Mouse (Mus musculus) layer of hippocampus, adult 6 months (tissue): Measurements from ENCODE around the gene Ccdc173. TPM values are rescaled to one million over a fixed set of nuclear protein-coding genes. Genes with fewer than 3 reads are reported as not detected.

Experiments
- long read RNA-seq, 2 experiments: library from polyadenylated mRNA; unstranded; transcript quantifications; one replicate each; pipeline ENCODE4 v2.0.0; 2019 to 2020
- polyA plus RNA-seq: library from polyadenylated mRNA; unstranded; fragments of <200 nt; fragmentation: Nextera tagmentation; gene quantifications from 2 replicates; pipeline ENCODE4 v1.2.3, GENCODE M21; 2021

The Ccdc173 gene
- 1.8 TPM in 2 replicates for polyA plus RNA-seq
- long read RNA-seq, experiment 1, partial matches to known transcripts, result 1 of 1 reads
- long read RNA-seq, experiment 1, other reads (novel, unspliced or antisense), result 0 of 1 reads
- long read RNA-seq, experiment 2, result 0 reads

DNA sequence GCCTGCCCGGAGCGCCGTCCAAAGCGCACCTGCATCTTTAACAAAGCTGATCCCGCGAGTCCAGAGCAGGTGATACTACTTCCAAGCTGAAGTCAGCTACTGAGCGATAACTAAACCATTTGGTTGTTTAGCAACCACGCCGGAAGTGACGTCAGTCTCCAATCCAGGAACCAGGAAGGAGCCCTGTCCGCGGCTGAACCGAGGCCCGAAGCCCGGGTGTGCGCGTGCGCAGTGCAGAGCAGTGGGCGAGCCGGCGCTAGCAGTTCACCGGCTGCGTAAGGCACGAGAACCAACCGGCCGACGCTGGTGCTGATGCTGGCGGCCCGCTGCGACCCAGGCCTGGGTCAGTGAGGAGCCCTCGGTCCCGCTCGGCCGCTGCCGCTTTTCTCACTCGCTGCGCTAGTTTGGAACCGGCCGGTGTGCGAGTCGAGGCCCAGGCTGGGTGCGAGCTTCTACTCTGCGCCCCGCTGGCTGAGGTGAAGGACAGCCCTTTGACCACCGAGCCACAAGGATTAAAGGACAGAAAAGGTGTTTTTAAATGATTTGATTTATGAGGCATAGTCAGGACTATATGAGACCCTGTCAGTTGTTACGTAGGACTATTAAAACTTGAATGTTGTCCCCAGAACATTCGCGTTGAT, at the start of gene Ccdc173, which contains the start of gene Phospho2:
TSS of gene Ccdc173 (minus strand) at position 147 of the 641 bp plus-strand sequence.
TSS of gene Phospho2 (plus strand) at position 195 of the 641 bp plus-strand sequence.

DNA sequence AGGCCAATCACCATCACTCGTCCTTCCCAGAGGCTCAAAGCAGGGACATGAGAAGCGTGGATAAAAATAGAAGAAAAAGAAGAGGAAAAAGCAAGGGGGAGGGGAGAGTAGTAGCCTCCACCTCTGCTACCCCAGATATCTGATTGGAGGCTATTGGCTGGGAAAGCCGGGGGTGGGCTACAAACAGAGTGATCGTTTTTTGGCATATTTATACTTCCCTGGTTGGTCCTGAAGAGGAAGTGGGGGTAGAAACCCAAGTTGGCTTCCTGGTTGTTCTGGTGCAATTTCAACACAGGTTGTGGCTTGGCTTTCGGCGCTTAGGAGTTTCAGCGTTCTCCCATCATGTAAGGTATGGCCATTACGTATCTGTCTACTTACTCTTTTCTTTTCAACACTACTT, 32.3 kb upstream of the Ccdc173 start, which contains the start of gene Klhl23:
TSS of gene Klhl23 (plus strand) at position 234 of the 400 bp plus-strand sequence.

DNA sequence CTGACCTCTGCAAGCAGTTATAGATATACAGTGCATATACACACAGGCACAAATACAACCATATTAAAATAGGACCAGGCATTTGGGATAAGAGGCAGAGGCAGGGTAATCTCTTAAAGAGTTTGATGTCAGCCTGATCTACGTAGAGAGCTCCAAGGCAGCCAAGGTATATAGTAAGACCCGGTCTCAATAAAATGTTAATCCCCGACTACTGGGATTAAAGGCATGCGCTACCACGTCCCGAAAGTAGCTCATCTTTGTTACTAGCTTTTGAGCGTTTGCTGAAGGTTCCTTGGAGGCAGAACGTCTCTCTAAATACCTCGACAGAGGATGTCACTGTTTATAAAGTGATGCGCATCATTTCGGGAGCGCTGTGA, 67.1 kb downstream of the Ccdc173 start, which contains the start of gene Ppig:
TSS of gene Ppig (plus strand) at position 273 of the 377 bp plus-strand sequence.

DNA sequence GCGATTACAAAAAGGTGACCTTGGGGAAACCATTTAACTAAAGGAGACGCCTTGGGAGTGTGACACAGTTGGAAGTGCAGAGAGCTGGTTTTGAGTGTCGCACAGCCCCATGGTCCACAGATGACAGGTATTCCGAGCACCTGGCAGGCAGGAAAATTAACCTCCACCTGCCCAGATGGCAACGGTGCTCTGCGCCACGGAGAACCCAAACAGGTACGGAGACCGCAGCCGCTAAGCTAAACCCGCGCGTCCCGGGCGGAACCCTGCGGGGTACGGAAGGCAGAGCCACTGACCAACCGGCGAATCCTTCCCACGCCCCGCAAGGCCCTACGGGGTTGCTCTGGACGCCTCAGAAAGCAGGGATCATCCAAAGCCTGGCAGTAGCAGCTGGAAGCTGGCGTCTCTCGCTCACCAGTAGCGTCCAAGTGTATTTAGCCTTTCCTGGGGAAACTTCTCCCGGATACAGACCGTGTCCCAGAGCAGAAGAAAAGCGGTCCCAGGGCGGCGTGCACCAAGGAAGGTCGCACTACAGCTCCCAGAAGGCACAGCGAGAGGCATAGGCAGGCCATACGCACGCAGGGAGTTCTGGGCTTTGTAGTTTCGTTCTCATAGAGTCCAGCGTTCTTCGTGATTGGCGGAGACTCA, 76.3 kb downstream of the Ccdc173 start, which contains the start of gene Fastkd1:
TSS of gene Fastkd1 (minus strand) at position 536 of the 645 bp plus-strand sequence.

Other genes with a start within 250 kb of the Ccdc173 start
- gene Lrp2, start 203.5 kb downstream of the Ccdc173 start, polyA plus RNA-seq, result 0.06 and 0.16 TPM in 2 replicates
- 14.4 and 17.4 TPM in 2 replicates for gene Bbs5, start 142.4 kb downstream of the Ccdc173 start, polyA plus RNA-seq
- 0.06 and 0.09 TPM in 2 replicates for gene Klhl41, start 119.5 kb downstream of the Ccdc173 start, polyA plus RNA-seq
- gene Fastkd1, start 76.1 kb downstream of the Ccdc173 start, polyA plus RNA-seq, result 4.5 TPM in 2 replicates
- 74.1 and 77.5 TPM in 2 replicates for gene Ppig, start 67.0 kb downstream of the Ccdc173 start, polyA plus RNA-seq
- 25.4 and 25.5 TPM in 2 replicates for gene Phospho2, start within 50 bp of the Ccdc173 start, polyA plus RNA-seq
- 15.2 and 19.4 TPM in 2 replicates for gene Klhl23, start 32.4 kb upstream of the Ccdc173 start, polyA plus RNA-seq
- 178 and 187 TPM in 2 replicates for gene Ssb, start 72.0 kb upstream of the Ccdc173 start, polyA plus RNA-seq
- gene Mettl5, start 96.0 kb upstream of the Ccdc173 start, polyA plus RNA-seq, result 21.9 and 22.4 TPM in 2 replicates
- 5.6 and 6.2 TPM in 2 replicates for gene Ubr3, start 107.7 kb upstream of the Ccdc173 start, polyA plus RNA-seq
- 0.08 TPM in 2 replicates for gene Myo3b, start 249.6 kb upstream of the Ccdc173 start, polyA plus RNA-seq